Mouse (Mus musculus): ENCODE results near the gene Utp20. TPM values are rescaled to one million over a fixed set of nuclear protein-coding genes. Genes with fewer than 3 reads are reported as not detected.
A peak's percentile ranks its signal among the peaks of the same experiment; 100 is the strongest.

Gene Utp20
- 10 to 100 TPM; 11.1 to 12.8 TPM for total RNA-seq (2021)
- polyA plus RNA-seq (2012; rRNA removed): 3.4 and 6.5 TPM in 2 replicates
- long read RNA-seq, full-length matches to known transcripts: 2 of 4 reads
- long read RNA-seq, partial matches to known transcripts: 2 of 4 reads
- long read RNA-seq, other reads (novel, unspliced or antisense): 0 of 4 reads

DNA sequence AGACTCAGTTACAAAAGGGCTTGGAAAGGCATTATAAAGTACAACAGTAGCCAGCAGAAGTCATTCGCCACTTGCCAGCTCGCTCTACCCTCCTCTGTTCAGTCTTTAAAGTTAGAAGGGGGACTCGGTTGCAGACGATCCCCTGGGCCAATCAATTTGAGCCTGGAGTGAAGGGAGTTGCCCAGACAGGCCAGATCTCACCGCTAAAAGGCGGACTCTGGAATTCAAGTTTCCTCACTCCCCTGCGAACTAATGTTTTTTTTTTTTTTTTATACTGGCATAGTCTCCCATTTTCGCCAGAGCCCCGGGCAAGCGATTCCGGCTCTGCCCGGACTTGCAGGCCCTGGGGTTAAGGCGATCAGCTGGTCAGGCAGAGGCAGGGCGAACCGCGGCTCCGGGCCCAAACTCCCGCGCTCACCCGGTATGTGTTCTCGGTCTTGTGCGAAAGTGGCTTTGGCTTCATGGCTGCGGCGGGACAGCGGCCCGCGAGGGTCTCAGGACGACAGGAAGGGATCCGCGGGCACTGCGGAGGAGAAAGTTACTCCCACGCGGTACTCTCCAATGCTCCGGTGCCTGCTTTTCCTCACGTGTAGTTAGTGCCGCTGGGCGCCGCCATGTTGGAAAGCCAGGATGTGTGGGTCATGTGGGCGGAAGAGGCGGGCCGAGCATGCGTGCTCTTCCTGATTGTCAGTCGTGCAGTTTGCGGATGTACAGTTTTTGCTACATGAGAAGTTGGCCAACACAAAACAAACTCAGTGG, at the start of gene Utp20:
TSS of gene Utp20 (minus strand) at position 617 of the 759 bp plus-strand sequence.
- under 1% methylated on average over 44 of the region's 44 CpGs for WGBS
- peak within 1 kb of the TSS; percentile 47 for H3K27ac ChIP-seq
- TF ChIP-seq CTCF (IDR thresholded peaks at IDR 0.05) (no peak), POLR2A (IDR thresholded peaks at IDR 0.05; ENCODE audit: insufficient read depth, low read depth, low read length) (peak; percentile 75), EP300 (IDR thresholded peaks at IDR 0.05; ENCODE audit: insufficient read depth, low read depth, low read length) (0 out of 2 replicates have a peak, but pooled peaks have one; percentile 52)
- H3K4me3 ChIP-seq: peak within 1 kb of the TSS; percentile 72
- peak within 1 kb of the TSS; percentile 64 for H3K9ac ChIP-seq (ENCODE audit: low read depth, low read length)
- no peaks in the 10 kb centered on the region for H3K79me2 ChIP-seq (replicated peaks; ENCODE audit: control insufficient read depth, insufficient read depth, low read length)
- no peaks in the 10 kb centered on the region for H3K27me3 ChIP-seq (ENCODE audit: control insufficient read depth, insufficient read depth, low read length)
- peaks cover 3% of the 10 kb centered on the region for H3K4me1 ChIP-seq (ENCODE audit: control insufficient read depth, insufficient read depth, low read length)
- peak; percentile 84 to 86 for DNase-seq
- no peaks in the 10 kb centered on the region for H3K36me3 ChIP-seq (ENCODE audit: control insufficient read depth, insufficient read depth, low read length)
- intact Hi-C loops (cut with DNase I): loop anchor here (2.0 kb wide), 1 partner anchor 96 kb away; the partner anchor contains the start of gene Arl1

DNA sequence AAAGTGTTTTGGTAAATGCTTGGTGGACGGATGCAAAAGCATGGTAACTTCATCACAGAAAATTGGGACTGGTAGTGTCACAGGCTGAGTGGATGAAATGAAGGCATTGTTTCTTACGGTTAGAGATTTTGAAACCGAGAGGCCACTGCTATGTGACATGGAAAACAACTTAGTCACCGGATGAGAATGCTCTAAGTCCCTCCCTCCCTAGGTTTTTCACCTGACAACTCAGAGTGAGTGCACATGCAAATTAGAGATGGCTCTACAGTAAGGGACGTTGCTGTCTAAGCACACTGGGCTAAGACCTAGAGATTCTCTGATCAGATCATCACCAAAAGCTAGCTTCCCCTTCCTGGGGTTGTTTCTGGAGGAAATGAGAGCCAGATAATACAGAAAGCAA, 48.3 kb upstream of the Utp20 start:
- H3K36me3 ChIP-seq (ENCODE audit: control insufficient read depth, insufficient read depth, low read length): no peaks in the 10 kb centered on the region
- 54% methylated on average over 5 of the region's 5 CpGs for WGBS
- intact Hi-C loops (cut with DNase I): no loop called here
- no peak overlapping the region for H3K4me3 ChIP-seq
- H3K79me2 ChIP-seq (replicated peaks; ENCODE audit: control insufficient read depth, insufficient read depth, low read length): no peaks in the 10 kb centered on the region
- H3K9ac ChIP-seq (ENCODE audit: low read depth, low read length): no peak overlapping the region
- H3K27ac ChIP-seq: no peak overlapping the region
- TF ChIP-seq EP300 (IDR thresholded peaks at IDR 0.05; ENCODE audit: insufficient read depth, low read depth, low read length) (no peak), CTCF (IDR thresholded peaks at IDR 0.05) (no peak), POLR2A (IDR thresholded peaks at IDR 0.05; ENCODE audit: insufficient read depth, low read depth, low read length) (no peak)
- no peaks in the 10 kb centered on the region for H3K4me1 ChIP-seq (ENCODE audit: control insufficient read depth, insufficient read depth, low read length)
- DNase-seq: no peak
- H3K27me3 ChIP-seq (ENCODE audit: control insufficient read depth, insufficient read depth, low read length): no peaks in the 10 kb centered on the region

DNA sequence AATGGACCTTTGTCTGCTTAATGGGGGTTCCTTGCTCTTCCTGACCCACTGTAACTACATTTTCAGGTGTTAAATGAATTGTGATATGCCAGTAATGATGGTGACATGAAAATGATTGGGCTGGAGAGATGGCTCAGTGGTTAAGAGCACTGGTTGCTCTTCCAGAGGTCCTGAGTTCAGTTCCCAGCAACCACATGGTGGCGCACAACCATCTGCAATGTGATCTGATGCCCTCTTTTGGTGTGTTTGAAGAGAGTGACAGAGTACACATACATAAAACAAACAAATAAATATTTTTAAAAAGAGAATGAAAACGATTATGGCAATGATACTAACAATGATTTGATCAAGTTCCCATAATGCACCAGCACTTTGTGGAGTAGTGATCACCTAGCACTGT, 39.4 kb upstream of the Utp20 start:
- 0 out of 2 replicates have a peak, but pooled peaks have one; percentile 19 for TF ChIP-seq CTCF (IDR thresholded peaks at IDR 0.05)
- TF ChIP-seq EP300 (IDR thresholded peaks at IDR 0.05; ENCODE audit: insufficient read depth, low read depth, low read length): no peak
- DNase-seq: no peak
- WGBS: 57% methylated on average over 2 of the region's 2 CpGs
- Histone ChIP-seq H3K9ac (ENCODE audit: low read depth, low read length) (no peak overlapping the region), H3K4me3 (no peak overlapping the region), H3K79me2 (replicated peaks; ENCODE audit: control insufficient read depth, insufficient read depth, low read length) (no peaks in the 10 kb centered on the region), H3K4me1 (ENCODE audit: control insufficient read depth, insufficient read depth, low read length) (no peaks in the 10 kb centered on the region), H3K27ac (no peak overlapping the region), H3K36me3 (ENCODE audit: control insufficient read depth, insufficient read depth, low read length) (no peaks in the 10 kb centered on the region), H3K27me3 (ENCODE audit: control insufficient read depth, insufficient read depth, low read length) (no peaks in the 10 kb centered on the region)
- intact Hi-C loops (cut with DNase I): no loop called here

DNA sequence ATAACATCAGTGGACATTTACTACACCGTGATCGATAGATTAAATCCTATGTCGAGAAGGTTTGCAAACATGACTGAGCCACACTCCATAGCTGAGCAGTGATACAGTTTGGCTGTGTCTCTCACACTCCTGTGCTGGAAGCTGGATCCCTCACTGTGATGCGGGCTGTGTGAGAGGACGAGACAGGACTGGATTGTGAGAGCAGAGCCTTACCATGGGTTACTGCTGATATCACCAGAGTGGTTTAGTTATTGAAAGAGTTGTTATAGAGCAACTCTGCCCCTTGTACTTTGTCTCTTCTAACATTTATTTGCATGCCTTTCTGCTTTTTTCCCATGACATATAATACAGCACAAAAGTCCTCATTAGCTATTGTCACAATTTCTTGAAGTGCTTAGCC, 35.7 kb upstream of the Utp20 start:
- WGBS: 87% methylated on average over 5 of the region's 5 CpGs
- Histone ChIP-seq H3K27ac (no peak overlapping the region), H3K79me2 (replicated peaks; ENCODE audit: control insufficient read depth, insufficient read depth, low read length) (no peaks in the 10 kb centered on the region), H3K4me1 (ENCODE audit: control insufficient read depth, insufficient read depth, low read length) (no peaks in the 10 kb centered on the region), H3K9ac (ENCODE audit: low read depth, low read length) (no peak overlapping the region), H3K36me3 (ENCODE audit: control insufficient read depth, insufficient read depth, low read length) (no peaks in the 10 kb centered on the region), H3K27me3 (ENCODE audit: control insufficient read depth, insufficient read depth, low read length) (no peaks in the 10 kb centered on the region), H3K4me3 (no peak overlapping the region)
- intact Hi-C loops (cut with DNase I): no loop called here
- no peak for TF ChIP-seq CTCF (IDR thresholded peaks at IDR 0.05)
- TF ChIP-seq EP300 (IDR thresholded peaks at IDR 0.05; ENCODE audit: insufficient read depth, low read depth, low read length): no peak
- no peak for TF ChIP-seq POLR2A (IDR thresholded peaks at IDR 0.05; ENCODE audit: insufficient read depth, low read depth, low read length)
- no peak for DNase-seq

DNA sequence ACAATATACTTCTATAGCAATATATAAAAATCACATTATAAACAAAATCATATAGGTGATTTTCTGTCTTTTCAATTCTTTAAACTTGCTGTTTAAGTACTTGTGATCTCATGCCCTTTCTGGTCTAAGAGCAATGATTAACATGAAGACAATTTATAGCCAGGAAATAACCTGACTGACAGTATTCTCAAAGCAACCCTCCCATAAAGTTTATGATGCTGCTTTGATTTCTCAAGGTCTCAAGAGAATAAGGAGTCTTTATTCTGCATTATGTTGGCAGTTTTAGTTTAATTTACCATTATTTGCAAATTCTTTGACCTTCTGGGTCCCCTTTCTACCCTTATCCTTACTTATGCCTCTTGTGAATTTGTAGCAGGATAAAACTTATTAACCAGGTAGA, 34.8 kb upstream of the Utp20 start:
- Histone ChIP-seq H3K4me1 (ENCODE audit: control insufficient read depth, insufficient read depth, low read length) (no peaks in the 10 kb centered on the region), H3K27me3 (ENCODE audit: control insufficient read depth, insufficient read depth, low read length) (no peaks in the 10 kb centered on the region), H3K79me2 (replicated peaks; ENCODE audit: control insufficient read depth, insufficient read depth, low read length) (no peaks in the 10 kb centered on the region), H3K36me3 (ENCODE audit: control insufficient read depth, insufficient read depth, low read length) (no peaks in the 10 kb centered on the region), H3K4me3 (no peak overlapping the region), H3K27ac (no peak overlapping the region), H3K9ac (ENCODE audit: low read depth, low read length) (no peak overlapping the region)
- TF ChIP-seq EP300 (IDR thresholded peaks at IDR 0.05; ENCODE audit: insufficient read depth, low read depth, low read length) (no peak), CTCF (IDR thresholded peaks at IDR 0.05) (no peak), POLR2A (IDR thresholded peaks at IDR 0.05; ENCODE audit: insufficient read depth, low read depth, low read length) (no peak)
- DNase-seq: no peak
- intact Hi-C loops (cut with DNase I): no loop called here

DNA sequence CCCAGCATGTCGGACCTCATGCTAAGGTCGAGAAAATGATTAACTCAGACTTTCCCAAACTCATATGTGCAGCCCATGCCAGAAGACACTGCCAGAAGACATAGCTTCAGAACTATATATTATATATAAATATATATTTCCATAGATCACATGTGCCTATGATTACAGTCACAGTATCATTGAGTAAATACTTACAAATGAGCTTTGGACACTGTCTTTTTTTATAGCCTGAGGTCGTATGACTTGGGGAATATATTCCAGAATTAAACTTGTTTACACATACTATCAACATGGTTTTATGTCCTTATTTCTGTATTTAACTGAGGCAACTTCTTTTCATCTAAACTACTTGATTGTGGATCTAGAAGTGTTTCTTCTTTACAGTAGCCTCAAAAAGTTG, 34.3 kb upstream of the Utp20 start:
- WGBS: 60% methylated on average over 3 of the region's 3 CpGs
- Histone ChIP-seq H3K27me3 (ENCODE audit: control insufficient read depth, insufficient read depth, low read length) (no peaks in the 10 kb centered on the region), H3K27ac (no peak overlapping the region), H3K9ac (ENCODE audit: low read depth, low read length) (no peak overlapping the region), H3K36me3 (ENCODE audit: control insufficient read depth, insufficient read depth, low read length) (no peaks in the 10 kb centered on the region), H3K79me2 (replicated peaks; ENCODE audit: control insufficient read depth, insufficient read depth, low read length) (no peaks in the 10 kb centered on the region), H3K4me1 (ENCODE audit: control insufficient read depth, insufficient read depth, low read length) (no peaks in the 10 kb centered on the region), H3K4me3 (no peak overlapping the region)
- no peak for TF ChIP-seq CTCF (IDR thresholded peaks at IDR 0.05)
- TF ChIP-seq EP300 (IDR thresholded peaks at IDR 0.05; ENCODE audit: insufficient read depth, low read depth, low read length): no peak
- TF ChIP-seq POLR2A (IDR thresholded peaks at IDR 0.05; ENCODE audit: insufficient read depth, low read depth, low read length): no peak
- no peak for DNase-seq
- intact Hi-C loops (cut with DNase I): no loop called here
